Mouse (Mus musculus) midbrain, embryonic 11.5 days (tissue): Measurements from ENCODE around the gene Akap13. TPM values are rescaled to one million over a fixed set of nuclear protein-coding genes. Genes with fewer than 3 reads are reported as not detected.

Experiments
- ATAC-seq: fragments of 200-750 bp; cut with Nextera tagmentation; 2 replicates; pipeline ENCODE4 v1.8.0; 2017; ENCODE audit warnings: moderate TSS enrichment, moderate library complexity; ENCODE audit not compliant: low FRiP score
- DNase-seq: peaks from one replicate; pipeline ENCODE4 v3.0.0; 2015; ENCODE audit warnings: low spot score; ENCODE audit errors: missing footprints
- H3K27ac ChIP-seq: fragments of 300-500 bp; sonication (generic); 2 replicates; pipeline ENCODE4 v1.5.1; 2014; ENCODE audit warnings: low read depth, low read length
- H3K27me3 ChIP-seq: fragments of 300-500 bp; sonication (generic); 2 replicates; pipeline ENCODE4 v1.6.1; 2014; ENCODE audit warnings: mild to moderate bottlenecking, low read length, moderate library complexity, mixed read lengths; ENCODE audit not compliant: control insufficient read depth, insufficient read depth
- H3K36me3 ChIP-seq: fragments of 300-500 bp; sonication (generic); 2 replicates; pipeline ENCODE4 v1.6.1; 2014; ENCODE audit warnings: mild to moderate bottlenecking, low read length, moderate library complexity, mixed read lengths; ENCODE audit not compliant: control insufficient read depth, insufficient read depth
- H3K4me1 ChIP-seq: fragments of 300-500 bp; sonication (generic); 2 replicates; pipeline ENCODE4 v1.6.1; 2014; ENCODE audit warnings: low read length; ENCODE audit not compliant: control insufficient read depth, insufficient read depth
- H3K4me2 ChIP-seq: fragments of 300-500 bp; sonication (generic); 2 replicates; pipeline ENCODE4 v1.6.1; 2014; ENCODE audit warnings: mild to moderate bottlenecking, moderate library complexity
- H3K4me3 ChIP-seq: fragments of 300-500 bp; sonication (generic); 2 replicates; pipeline ENCODE4 v1.5.1; 2014; ENCODE audit warnings: low read depth, low read length
- H3K9ac ChIP-seq: fragments of 300-500 bp; sonication (generic); 2 replicates; pipeline ENCODE4 v1.6.1; 2014; ENCODE audit warnings: low read length
- H3K9me3 ChIP-seq: fragments of 300-500 bp; sonication (generic); 2 replicates; pipeline ENCODE4 v1.6.1; 2016; ENCODE audit warnings: low read length; ENCODE audit not compliant: control insufficient read depth
- WGBS: fragments of 180-500 bp; shearing (Covaris S2); extraction: QIAGEN DNeasy Blood & Tissue Kit; methylation state at CpG from one replicate; pipeline ENCODE4 v1.1.7; 2014; 5-methylcytosine and 5-hydroxymethylcytosine counted together
- polyA plus RNA-seq: library from polyadenylated mRNA; unstranded; fragments of >200 nt; fragmentation: Nextera tagmentation; extraction: Ambion mirVana; gene quantifications from 2 replicates; pipeline ENCODE4 v1.2.1, GENCODE M21; 2014

Akap13 gene
- polyA plus RNA-seq, 1 experiment from 2014 or later: 24.3 TPM

- Histone ChIP-seq H3K36me3 (0 out of 2 replicates have a peak, but pooled peaks cover 2% of the 10 kb centered on the region), H3K9me3 (no peaks in the 10 kb centered on the region)
- 87% methylated on average over 7 of the region's 7 CpGs for WGBS
These were observed 246.4 kb downstream of the Akap13 start for GRCm38 (mm10) chr7:75701761-75702160.

GRCm38 (mm10) chr7:75702368-75702767 is 247.0 kb downstream of the Akap13 start:
- H3K36me3 ChIP-seq: 0 out of 2 replicates have a peak, but pooled peaks cover 2% of the 10 kb centered on the region
- H3K4me3 ChIP-seq: no peak overlapping the region
- ATAC-seq (no peak), DNase-seq (no peak)
- H3K4me2 ChIP-seq: no peak overlapping the region
- no peak overlapping the region for H3K27ac ChIP-seq
- 97% methylated on average over 3 of the region's 3 CpGs for WGBS
- no peaks in the 10 kb centered on the region for H3K27me3 ChIP-seq
- no peaks in the 10 kb centered on the region for H3K4me1 ChIP-seq
- no peak overlapping the region for H3K9ac ChIP-seq
- no peaks in the 10 kb centered on the region for H3K9me3 ChIP-seq

More at GRCm38 (mm10) chr7:75701761-75702160, 246.4 kb downstream of the Akap13 start:
- Histone ChIP-seq H3K9ac (no peak overlapping the region), H3K27ac (no peak overlapping the region), H3K4me1 (no peaks in the 10 kb centered on the region), H3K4me3 (no peak overlapping the region), H3K4me2 (no peak overlapping the region), H3K27me3 (no peaks in the 10 kb centered on the region)
- no peak for ATAC-seq
- peak; percentile 62 for DNase-seq

GRCm38 (mm10) chr7:75702966-75703645 is 247.8 kb downstream of the Akap13 start:
- Histone ChIP-seq H3K36me3 (0 out of 2 replicates have a peak, but pooled peaks cover 2% of the 10 kb centered on the region), H3K27ac (no peak overlapping the region), H3K27me3 (no peaks in the 10 kb centered on the region), H3K9ac (no peak overlapping the region), H3K4me3 (no peak overlapping the region), H3K4me2 (no peak overlapping the region), H3K9me3 (no peaks in the 10 kb centered on the region), H3K4me1 (no peaks in the 10 kb centered on the region)
- DNase-seq (peak; percentile 57), ATAC-seq (no peak)
- 91% methylated on average over 3 of the region's 3 CpGs for WGBS

GRCm38 (mm10) chr7:75704862-75705261 is 249.5 kb downstream of the Akap13 start:
- Histone ChIP-seq H3K27ac (no peak overlapping the region), H3K4me1 (no peaks in the 10 kb centered on the region), H3K4me2 (no peak overlapping the region), H3K36me3 (0 out of 2 replicates have a peak, but pooled peaks cover 2% of the 10 kb centered on the region), H3K4me3 (no peak overlapping the region), H3K9me3 (no peaks in the 10 kb centered on the region), H3K27me3 (no peaks in the 10 kb centered on the region), H3K9ac (no peak overlapping the region)
- ATAC-seq (no peak), DNase-seq (peak; percentile 62)
- 97% methylated on average over 6 of the region's 6 CpGs for WGBS

- DNase-seq (peak; percentile 57), ATAC-seq (no peak)
- H3K4me3 ChIP-seq: no peak overlapping the region
- WGBS: 92% methylated on average over 4 of the region's 4 CpGs
- no peak overlapping the region for H3K27ac ChIP-seq
- H3K27me3 ChIP-seq: no peaks in the 10 kb centered on the region
- no peak overlapping the region for H3K4me2 ChIP-seq
- no peaks in the 10 kb centered on the region for H3K4me1 ChIP-seq
- no peak overlapping the region for H3K9ac ChIP-seq
- no peaks in the 10 kb centered on the region for H3K36me3 ChIP-seq
- H3K9me3 ChIP-seq: no peaks in the 10 kb centered on the region
These were observed 254.6 kb downstream of the Akap13 start for GRCm38 (mm10) chr7:75709936-75710335.

GRCm38 (mm10) chr7:75710920-75711319 is 255.6 kb downstream of the Akap13 start:
- H3K4me1 ChIP-seq: no peaks in the 10 kb centered on the region
- no peak overlapping the region for H3K4me2 ChIP-seq
- no peak overlapping the region for H3K27ac ChIP-seq
- no peak overlapping the region for H3K9ac ChIP-seq
- H3K36me3 ChIP-seq: no peaks in the 10 kb centered on the region
- no peaks in the 10 kb centered on the region for H3K27me3 ChIP-seq
- peak; percentile 2 for DNase-seq
- no peak overlapping the region for H3K4me3 ChIP-seq
- no peak for ATAC-seq
- 93% methylated on average over 6 of the region's 6 CpGs for WGBS
- H3K9me3 ChIP-seq: no peaks in the 10 kb centered on the region

- Histone ChIP-seq H3K4me3 (no peak overlapping the region), H3K36me3 (no peaks in the 10 kb centered on the region), H3K27me3 (no peaks in the 10 kb centered on the region), H3K4me1 (no peaks in the 10 kb centered on the region), H3K27ac (no peak overlapping the region), H3K9me3 (no peaks in the 10 kb centered on the region), H3K9ac (no peak overlapping the region), H3K4me2 (no peak overlapping the region)
- DNase-seq (peak; percentile 67), ATAC-seq (no peak)
- 86% methylated on average over 2 of the region's 2 CpGs for WGBS
These were observed 256.1 kb downstream of the Akap13 start for GRCm38 (mm10) chr7:75711436-75711835.

GRCm38 (mm10) chr7:75712808-75713207 is 257.5 kb downstream of the Akap13 start:
- DNase-seq (peak; percentile 70), ATAC-seq (no peak)
- no peaks in the 10 kb centered on the region for H3K27me3 ChIP-seq
- no peak overlapping the region for H3K4me2 ChIP-seq
- no peak overlapping the region for H3K27ac ChIP-seq
- 62% methylated on average over 2 of the region's 2 CpGs for WGBS
- no peak overlapping the region for H3K9ac ChIP-seq
- no peaks in the 10 kb centered on the region for H3K9me3 ChIP-seq
- H3K36me3 ChIP-seq: no peaks in the 10 kb centered on the region
- H3K4me3 ChIP-seq: no peak overlapping the region
- no peaks in the 10 kb centered on the region for H3K4me1 ChIP-seq

GRCm38 (mm10) chr7:75713959-75714358 is 258.6 kb downstream of the Akap13 start:
- Histone ChIP-seq H3K4me3 (no peak overlapping the region), H3K4me1 (no peaks in the 10 kb centered on the region), H3K4me2 (no peak overlapping the region), H3K36me3 (no peaks in the 10 kb centered on the region), H3K27me3 (no peaks in the 10 kb centered on the region), H3K27ac (no peak overlapping the region), H3K9me3 (no peaks in the 10 kb centered on the region), H3K9ac (no peak overlapping the region)
- DNase-seq (peak; percentile 35), ATAC-seq (no peak)
- WGBS: 92% methylated on average over 5 of the region's 5 CpGs
